Mouse (Mus musculus): ENCODE measurements around the gene Insm1.

Gene Insm1

GRCm38 (mm10) chr2:146254387-146254786, 32.7 kb downstream of the Insm1 start:
- no peaks in the 10 kb centered on the region for H3K27me3 ChIP-seq (ENCODE audit: insufficient read depth, low read length)
- H3K9me3 ChIP-seq (ENCODE audit: low read length): no peaks in the 10 kb centered on the region
- no peaks in the 10 kb centered on the region for H3K36me3 ChIP-seq (ENCODE audit: insufficient read depth, low read length)
- H3K4me3 ChIP-seq (replicated peaks; ENCODE audit: low read length): no peak overlapping the region
- peaks cover 20% of the 10 kb centered on the region for H3K4me1 ChIP-seq (replicated peaks; ENCODE audit: low read depth, low read length)
- TF ChIP-seq NANOG (IDR thresholded peaks at IDR 0.05; ENCODE audit: borderline replicate concordance, low read length) (no peak), POU5F1 (IDR thresholded peaks at IDR 0.05; ENCODE audit: borderline replicate concordance, low read length) (no peak), CTCF (conservative IDR thresholded peaks at IDR 0.05; ENCODE audit: low read length) (no peak)

- H3K4me3 ChIP-seq (replicated peaks; ENCODE audit: low read length): no peak overlapping the region
- no peaks in the 10 kb centered on the region for H3K36me3 ChIP-seq (ENCODE audit: insufficient read depth, low read length)
- no peaks in the 10 kb centered on the region for H3K27me3 ChIP-seq (ENCODE audit: insufficient read depth, low read length)
- H3K9me3 ChIP-seq (ENCODE audit: low read length): no peaks in the 10 kb centered on the region
- TF ChIP-seq CTCF (conservative IDR thresholded peaks at IDR 0.05; ENCODE audit: low read length) (no peak), POU5F1 (IDR thresholded peaks at IDR 0.05; ENCODE audit: borderline replicate concordance, low read length) (no peak), NANOG (IDR thresholded peaks at IDR 0.05; ENCODE audit: borderline replicate concordance, low read length) (no peak)
- H3K4me1 ChIP-seq (replicated peaks; ENCODE audit: low read depth, low read length): peaks cover 14% of the 10 kb centered on the region
Measured at GRCm38 (mm10) chr2:146255636-146256035, 33.9 kb downstream of the Insm1 start.

GRCm38 (mm10) chr2:146256321-146256875, 34.7 kb downstream of the Insm1 start:
- H3K4me1 ChIP-seq (replicated peaks; ENCODE audit: low read depth, low read length): peaks cover 14% of the 10 kb centered on the region
- no peaks in the 10 kb centered on the region for H3K36me3 ChIP-seq (ENCODE audit: insufficient read depth, low read length)
- H3K27me3 ChIP-seq (ENCODE audit: insufficient read depth, low read length): no peaks in the 10 kb centered on the region
- no peaks in the 10 kb centered on the region for H3K9me3 ChIP-seq (ENCODE audit: low read length)
- no peak overlapping the region for H3K4me3 ChIP-seq (replicated peaks; ENCODE audit: low read length)
- TF ChIP-seq CTCF (conservative IDR thresholded peaks at IDR 0.05; ENCODE audit: low read length) (no peak), NANOG (IDR thresholded peaks at IDR 0.05; ENCODE audit: borderline replicate concordance, low read length) (no peak), POU5F1 (IDR thresholded peaks at IDR 0.05; ENCODE audit: borderline replicate concordance, low read length) (no peak)

DNA sequence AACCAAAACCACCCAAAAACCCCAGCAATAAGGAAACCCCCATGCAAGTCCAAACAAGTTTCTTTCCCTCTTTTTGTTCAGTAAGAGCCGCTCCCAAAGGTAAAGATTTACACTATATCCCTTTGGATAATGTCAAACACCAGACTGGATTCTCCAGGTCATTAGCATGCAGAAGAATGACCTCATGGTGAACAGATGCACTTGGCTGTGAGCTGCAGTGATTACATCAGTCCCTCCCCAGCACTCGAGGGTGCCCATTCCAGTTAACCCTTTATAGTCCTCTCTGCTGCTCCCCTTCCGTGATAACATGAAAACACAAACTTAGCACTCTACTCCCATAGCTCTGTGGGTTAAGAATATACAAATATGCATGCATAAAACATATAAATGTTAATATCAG, 35.3 kb downstream of the Insm1 start:
- peaks cover 14% of the 10 kb centered on the region for H3K4me1 ChIP-seq (replicated peaks; ENCODE audit: low read depth, low read length)
- H3K4me3 ChIP-seq (replicated peaks; ENCODE audit: low read length): no peak overlapping the region
- TF ChIP-seq POU5F1 (IDR thresholded peaks at IDR 0.05; ENCODE audit: borderline replicate concordance, low read length) (no peak), NANOG (IDR thresholded peaks at IDR 0.05; ENCODE audit: borderline replicate concordance, low read length) (no peak), CTCF (conservative IDR thresholded peaks at IDR 0.05; ENCODE audit: low read length) (no peak)
- no peaks in the 10 kb centered on the region for H3K27me3 ChIP-seq (ENCODE audit: insufficient read depth, low read length)
- H3K9me3 ChIP-seq (ENCODE audit: low read length): no peaks in the 10 kb centered on the region
- no peaks in the 10 kb centered on the region for H3K36me3 ChIP-seq (ENCODE audit: insufficient read depth, low read length)

GRCm38 (mm10) chr2:146257609-146258008, 35.9 kb downstream of the Insm1 start:
- TF ChIP-seq POU5F1 (IDR thresholded peaks at IDR 0.05; ENCODE audit: borderline replicate concordance, low read length): no peak
- TF ChIP-seq CTCF (conservative IDR thresholded peaks at IDR 0.05; ENCODE audit: low read length): no peak
- Histone ChIP-seq H3K36me3 (ENCODE audit: insufficient read depth, low read length) (no peaks in the 10 kb centered on the region), H3K4me1 (replicated peaks; ENCODE audit: low read depth, low read length) (peaks cover 17% of the 10 kb centered on the region), H3K4me3 (replicated peaks; ENCODE audit: low read length) (no peak overlapping the region), H3K27me3 (ENCODE audit: insufficient read depth, low read length) (no peaks in the 10 kb centered on the region), H3K9me3 (ENCODE audit: low read length) (no peaks in the 10 kb centered on the region)

GRCm38 (mm10) chr2:146258736-146259469, 37.2 kb downstream of the Insm1 start:
- peaks cover 17% of the 10 kb centered on the region for H3K4me1 ChIP-seq (replicated peaks; ENCODE audit: low read depth, low read length)
- no peak for TF ChIP-seq CTCF (conservative IDR thresholded peaks at IDR 0.05; ENCODE audit: low read length)
- no peak for TF ChIP-seq POU5F1 (IDR thresholded peaks at IDR 0.05; ENCODE audit: borderline replicate concordance, low read length)
- TF ChIP-seq NANOG (IDR thresholded peaks at IDR 0.05; ENCODE audit: borderline replicate concordance, low read length): no peak
- H3K9me3 ChIP-seq (ENCODE audit: low read length): no peaks in the 10 kb centered on the region
- H3K36me3 ChIP-seq (ENCODE audit: insufficient read depth, low read length): no peaks in the 10 kb centered on the region
- no peak overlapping the region for H3K4me3 ChIP-seq (replicated peaks; ENCODE audit: low read length)
- no peaks in the 10 kb centered on the region for H3K27me3 ChIP-seq (ENCODE audit: insufficient read depth, low read length)

GRCm38 (mm10) chr2:146259787-146260560, 38.3 kb downstream of the Insm1 start:
- Histone ChIP-seq H3K4me1 (replicated peaks; ENCODE audit: low read depth, low read length) (peaks cover 17% of the 10 kb centered on the region), H3K4me3 (replicated peaks; ENCODE audit: low read length) (no peak overlapping the region), H3K27me3 (ENCODE audit: insufficient read depth, low read length) (no peaks in the 10 kb centered on the region), H3K36me3 (ENCODE audit: insufficient read depth, low read length) (no peaks in the 10 kb centered on the region), H3K9me3 (ENCODE audit: low read length) (no peaks in the 10 kb centered on the region)
- TF ChIP-seq CTCF (conservative IDR thresholded peaks at IDR 0.05; ENCODE audit: low read length) (no peak), NANOG (IDR thresholded peaks at IDR 0.05; ENCODE audit: borderline replicate concordance, low read length) (no peak), POU5F1 (IDR thresholded peaks at IDR 0.05; ENCODE audit: borderline replicate concordance, low read length) (no peak)

DNA sequence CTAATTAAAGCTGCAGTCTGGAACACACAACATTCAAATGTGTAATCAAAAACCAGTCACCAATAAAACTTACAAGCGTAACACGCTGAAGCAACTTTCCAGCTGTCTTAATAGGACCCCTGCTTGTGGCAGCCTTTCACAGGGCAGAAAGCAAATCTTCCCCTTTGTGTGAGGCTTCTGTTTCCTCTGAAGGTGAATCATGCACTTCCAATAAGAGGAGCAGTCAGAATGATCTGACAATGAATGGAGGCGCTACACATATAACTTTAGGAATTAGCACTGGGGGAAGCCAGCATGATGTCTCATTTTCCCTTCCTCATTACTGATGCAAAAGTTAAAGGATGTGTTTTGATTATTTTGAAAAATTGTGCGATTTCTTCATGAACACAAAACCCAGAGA, 39.4 kb downstream of the Insm1 start:
- Histone ChIP-seq H3K9me3 (ENCODE audit: low read length) (no peaks in the 10 kb centered on the region), H3K36me3 (ENCODE audit: insufficient read depth, low read length) (no peaks in the 10 kb centered on the region), H3K27me3 (ENCODE audit: insufficient read depth, low read length) (no peaks in the 10 kb centered on the region), H3K4me1 (replicated peaks; ENCODE audit: low read depth, low read length) (peaks cover 17% of the 10 kb centered on the region), H3K4me3 (replicated peaks; ENCODE audit: low read length) (no peak overlapping the region)
- TF ChIP-seq POU5F1 (IDR thresholded peaks at IDR 0.05; ENCODE audit: borderline replicate concordance, low read length) (no peak), NANOG (IDR thresholded peaks at IDR 0.05; ENCODE audit: borderline replicate concordance, low read length) (no peak), CTCF (conservative IDR thresholded peaks at IDR 0.05; ENCODE audit: low read length) (no peak)
